ENCODE assay signal across 16 mouse cellular contexts in genomic region chr1:152040053-152040452, GRCm38 (mm10). TPM values are rescaled to one million over a fixed set of nuclear protein-coding genes. Genes with fewer than 3 reads are reported as not detected.
DNase-seq lines count a peak whose midpoint lies in the region; ATAC-seq and TF ChIP-seq lines count a peak whose summit lies in the region.
"Had no signal": no experiment of that assay in that cellular context is flagged by ENCODE, and none has a peak within 500 bp of the region (broad histone marks: within the 10 kb centered on the region; RNA-seq: fewer than 3 reads in every experiment).

No protein-coding gene starts in this region.

- peaks cover 36% of the 10 kb centered on the region for H3K4me1 ChIP-seq in intestine, embryonic 16.5 days (ENCODE audit: control insufficient read depth, insufficient read depth, low read length)
- peaks cover 28% of the 10 kb centered on the region for H3K4me1 ChIP-seq in stomach, embryonic 16.5 days (ENCODE audit: control insufficient read depth, insufficient read depth, low read length)

- intact Hi-C loops in heart, postnatal 36 days (cut with DNase I): no loop called here

- no peaks in the 10 kb centered on the region for H3K27me3 ChIP-seq in intestine, embryonic 16.5 days (replicated peaks; ENCODE audit: control insufficient read depth, insufficient read depth, low read length)
- no peaks in the 10 kb centered on the region for H3K27me3 ChIP-seq in stomach, embryonic 16.5 days (ENCODE audit: control insufficient read depth, insufficient read depth, low read length)
- H3K27me3 ChIP-seq: hindbrain, embryonic 15.5 days had no signal

- no peak for DNase-seq in layer of hippocampus, adult 2 months (ENCODE audit: low spot score in 2 of 2)
- no peak for DNase-seq in layer of hippocampus, postnatal 36 days
- DNase-seq in heart, postnatal 36 days: no peak
- no peak for DNase-seq in retina, postnatal 1 day
- DNase-seq: adrenal gland, adult 8-10 months; adrenal gland, postnatal 36 days; cerebellum, adult 2 months; cerebellum, postnatal 10 days; heart, adult 18-20 months; heart, postnatal 10 days had no signal

- H3K4me3 ChIP-seq in layer of hippocampus, adult 2 months: no peak overlapping the region
- no peak overlapping the region for H3K4me3 ChIP-seq in intestine, embryonic 16.5 days (ENCODE audit: low read length)
- H3K4me3 ChIP-seq in stomach, embryonic 16.5 days (replicated peaks; ENCODE audit: low read length): no peak overlapping the region
- H3K4me3 ChIP-seq: embryonic facial prominence, embryonic 10.5 days; heart, embryonic 10.5 days; hindbrain, embryonic 15.5 days had no signal

- no peak overlapping the region for H3K9ac ChIP-seq in intestine, embryonic 16.5 days (ENCODE audit: low read depth, low read length)
- no peak overlapping the region for H3K9ac ChIP-seq in stomach, embryonic 16.5 days (ENCODE audit: low read length)
- H3K9ac ChIP-seq: hindbrain, embryonic 15.5 days had no signal

- 56% methylated on average over 7 of the region's 7 CpGs for WGBS in intestine, embryonic 16.5 days
- 63% methylated on average over 7 of the region's 7 CpGs for WGBS in stomach, embryonic 16.5 days

- H3K36me3 ChIP-seq in intestine, embryonic 16.5 days (ENCODE audit: control insufficient read depth, insufficient read depth, low read length): no peaks in the 10 kb centered on the region
- no peaks in the 10 kb centered on the region for H3K36me3 ChIP-seq in stomach, embryonic 16.5 days (ENCODE audit: control insufficient read depth, insufficient read depth, low read length)
- H3K36me3 ChIP-seq: embryonic facial prominence, embryonic 10.5 days; heart, embryonic 10.5 days; hindbrain, embryonic 15.5 days had no signal

- peak; percentile 67 for ATAC-seq in intestine, embryonic 16.5 days
- ATAC-seq in stomach, embryonic 16.5 days (ENCODE audit: insufficient read depth, low FRiP score): no peak
- ATAC-seq: forebrain, embryonic 14.5 days had no signal

- peak overlapping the region; percentile 6; the same call in 1 of the 2 replicates for H3K27ac ChIP-seq in layer of hippocampus, adult 2 months
- H3K27ac ChIP-seq in intestine, embryonic 16.5 days (ENCODE audit: low read length): peak overlapping the region; percentile 70
- peak overlapping the region; percentile 60; the same call in 1 of the 2 replicates for H3K27ac ChIP-seq in stomach, embryonic 16.5 days (ENCODE audit: low read length)
- H3K27ac ChIP-seq: embryonic facial prominence, embryonic 10.5 days; heart, embryonic 10.5 days; hindbrain, embryonic 15.5 days had no signal

- H3K4me2 ChIP-seq in intestine, embryonic 16.5 days (ENCODE audit: low read depth, low read length): no peak overlapping the region
- no peak overlapping the region for H3K4me2 ChIP-seq in stomach, embryonic 16.5 days (ENCODE audit: low read depth, low read length)
- H3K4me2 ChIP-seq: hindbrain, embryonic 15.5 days had no signal

- no peak for TF ChIP-seq CTCF in layer of hippocampus, adult 2 months (conservative IDR thresholded peaks at IDR 0.05)

- H3K9me3 ChIP-seq in intestine, embryonic 16.5 days (ENCODE audit: control insufficient read depth, low read length): no peaks in the 10 kb centered on the region
- H3K9me3 ChIP-seq in stomach, embryonic 16.5 days (replicated peaks; ENCODE audit: control insufficient read depth, low read length): no peaks in the 10 kb centered on the region
- H3K9me3 ChIP-seq: embryonic facial prominence, embryonic 10.5 days; heart, embryonic 10.5 days; hindbrain, embryonic 15.5 days had no signal

RNA-seq across cellular contexts. Expression of gene 1700025G04Rik, which starts 49.9 kb away (rescaled TPM):
- 10 to 100 TPM; 74.2 to 76.0 TPM for total RNA-seq in layer of hippocampus, adult 2 months (2021)
- total RNA-seq in layer of hippocampus, postnatal 36 days (2021): 10 to 100 TPM; 78.1 to 78.9 TPM
- 18.5 and 20.2 TPM in 2 replicates for polyA plus RNA-seq in intestine, embryonic 16.5 days (2015; fragmentation: Nextera tagmentation; extraction: Ambion mirVana)
- polyA plus RNA-seq in stomach, embryonic 16.5 days (2015; fragmentation: Nextera tagmentation; extraction: Ambion mirVana): 16.1 and 17.3 TPM in 2 replicates
- total RNA-seq in heart, postnatal 36 days (2021): 10 to 100 TPM; 41.2 to 44.2 TPM

Comparison
In these comparisons a context has a peak if more than half of its experiments do, and no peak if none do; other contexts are left out.
1. H3K27ac ChIP-seq: peak in every context shown above with its lines; median percentile 70 in intestine, embryonic 16.5 days; 60 in stomach, embryonic 16.5 days; 6 in layer of hippocampus, adult 2 months.